Mouse (Mus musculus) erythroblast, embryonic 14.5 days (primary cell): ENCODE results near the gene Tmem185b.

Source experiments
- GATA1 ChIP-seq: IDR thresholded peaks from 2 replicates; pipeline ENCODE4 v1.6.1; 2012; ENCODE audit warnings: low read length, inconsistent platforms, mixed read lengths
- TAL1 ChIP-seq: IDR thresholded peaks from 3 replicates; pipeline ENCODE4 v1.6.1; 2012; ENCODE audit warnings: low read length, inconsistent platforms, mixed read lengths

DNA sequence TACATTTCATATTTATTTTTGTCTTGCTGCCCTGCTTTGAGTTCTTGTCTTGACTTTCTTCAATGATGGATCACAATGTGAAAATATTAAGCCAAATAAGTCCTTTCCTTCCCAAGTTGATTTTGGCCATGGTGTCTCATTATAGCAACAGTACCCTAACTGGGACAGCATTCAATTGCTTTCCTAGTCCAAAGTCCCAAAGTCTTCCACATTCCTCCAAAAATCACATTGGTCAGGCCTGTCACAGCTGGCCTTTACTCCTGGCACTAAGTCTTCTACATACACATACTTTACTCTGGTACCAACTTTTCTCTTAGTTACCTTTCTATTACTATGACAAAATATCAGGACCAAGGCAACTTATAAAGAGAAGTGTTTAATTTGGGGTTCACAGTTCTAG is 7.2 kb upstream of the Tmem185b start:
- TF ChIP-seq TAL1, result no peak
- no peak for TF ChIP-seq GATA1
